Mouse (Mus musculus) heart, postnatal 0 days (tissue): ENCODE measurements around the gene Immp2l.

Source experiments
- CTCF ChIP-seq: IDR thresholded peaks from 2 replicates; pipeline ENCODE4 v1.5.1; 2016; ENCODE audit warnings: antibody characterized with exemption, control low read depth, low read depth
- EP300 ChIP-seq: IDR thresholded peaks from 2 replicates; pipeline ENCODE4 v1.6.1; 2016; ENCODE audit warnings: antibody characterized with exemption, low read depth

DNA sequence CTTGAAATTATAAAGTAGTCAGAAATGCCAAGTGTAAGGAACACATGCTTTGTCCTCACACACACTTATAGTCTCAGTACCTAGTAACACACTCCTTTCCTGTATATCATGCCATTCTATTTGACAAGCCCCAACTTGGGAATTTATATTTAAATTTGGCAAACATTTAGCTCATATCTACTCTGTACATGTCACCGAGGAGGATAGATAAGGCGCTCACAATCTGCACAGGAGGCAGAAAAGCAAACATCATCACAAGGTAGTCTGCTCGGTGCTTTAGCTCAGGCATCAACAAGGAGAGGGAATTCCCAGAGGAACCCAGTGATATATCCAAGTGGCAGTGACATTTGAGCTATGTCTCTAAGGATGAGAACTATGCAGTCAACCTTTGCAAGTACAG is 856.9 kb downstream of the Immp2l start:
- TF ChIP-seq EP300 (no peak), CTCF (no peak)
